Mouse (Mus musculus): ENCODE measurements at regions not wholly inside any gene's neighbourhood (a gene's known extent, or its start where the extent isn't known, plus 50 kb on each side); places are given as distances from the start of the nearest gene placed in this dataset.

GRCm38 (mm10) chr13:78405071-78405470 is 205.5 kb upstream of the Nr2f1 start:
- DNase-seq (ENCODE audit: low read depth, low spot score): no peak

- no peak for DNase-seq (ENCODE audit: low read depth, low spot score)
Observed at GRCm38 (mm10) chr13:78383761-78384160, 184.2 kb upstream of the Nr2f1 start.

GRCm38 (mm10) chr13:78361236-78361635 is 161.7 kb upstream of the Nr2f1 start:
- DNase-seq (ENCODE audit: low read depth, low spot score): no peak

GRCm38 (mm10) chr13:78348830-78349229 is 149.3 kb upstream of the Nr2f1 start:
- no peak for DNase-seq (ENCODE audit: low read depth, low spot score)

GRCm38 (mm10) chr13:78324443-78325206 is 125.1 kb upstream of the Nr2f1 start:
- DNase-seq (ENCODE audit: low read depth, low spot score): peak; percentile 16

- DNase-seq (ENCODE audit: low read depth, low spot score): no peak
Observed at GRCm38 (mm10) chr13:78323183-78323582, 123.6 kb upstream of the Nr2f1 start.

GRCm38 (mm10) chr13:78318434-78318833 is 118.9 kb upstream of the Nr2f1 start:
- DNase-seq (ENCODE audit: low read depth, low spot score): no peak

GRCm38 (mm10) chr13:78310837-78311236 is 111.3 kb upstream of the Nr2f1 start:
- no peak for DNase-seq (ENCODE audit: low read depth, low spot score)

Data from forelimb bud, embryonic 11.5 days (tissue).